Mouse (Mus musculus) midbrain, postnatal 0 days (tissue): ENCODE results near the gene Defb15. TPM values are rescaled to one million over a fixed set of nuclear protein-coding genes. Genes with fewer than 3 reads are reported as not detected.

Source experiments
- ATAC-seq: fragments of 200-750 bp; cut with Nextera tagmentation; 2 replicates; pipeline ENCODE4 v1.8.0; 2017; ENCODE audit warnings: moderate number of reproducible peaks, mild to moderate bottlenecking, moderate TSS enrichment, moderate library complexity; ENCODE audit not compliant: low FRiP score
- DNase-seq: peaks from one replicate; pipeline ENCODE4 v3.0.0-alpha.2; 2015; ENCODE audit warnings: low spot score
- H3K27ac ChIP-seq: fragments of 300-500 bp; sonication (generic); 2 replicates; pipeline ENCODE4 v1.5.1; 2014; ENCODE audit warnings: low read depth, mild to moderate bottlenecking, low read length, mixed read lengths
- H3K27me3 ChIP-seq: fragments of 300-500 bp; sonication (generic); 2 replicates; pipeline ENCODE4 v1.6.1; 2014; ENCODE audit warnings: low read length, control low read depth, mixed read lengths; ENCODE audit not compliant: insufficient read depth
- H3K36me3 ChIP-seq: fragments of 300-500 bp; sonication (generic); 2 replicates; pipeline ENCODE4 v1.6.1; 2014; ENCODE audit warnings: low read length, control low read depth, mixed read lengths; ENCODE audit not compliant: insufficient read depth
- H3K4me1 ChIP-seq: fragments of 300-500 bp; sonication (generic); 2 replicates; pipeline ENCODE4 v1.6.1; 2014; ENCODE audit warnings: mild to moderate bottlenecking, control low read depth, antibody characterized with exemption, low read length, mixed read lengths; ENCODE audit not compliant: insufficient read depth
- H3K4me2 ChIP-seq: fragments of 300-500 bp; sonication (generic); 2 replicates; pipeline ENCODE4 v1.6.1; 2014; ENCODE audit warnings: low read depth, mild to moderate bottlenecking, low read length, mixed read lengths; ENCODE audit not compliant: poor library complexity, severe bottlenecking
- H3K4me3 ChIP-seq: fragments of 300-500 bp; sonication (generic); 2 replicates; pipeline ENCODE4 v1.5.1; 2014; ENCODE audit warnings: low read depth, mild to moderate bottlenecking, low read length, moderate library complexity
- H3K9ac ChIP-seq: fragments of 300-500 bp; sonication (generic); replicated peaks from 2 replicates; pipeline ENCODE4 v1.6.1; 2014; ENCODE audit warnings: mild to moderate bottlenecking, low read length, moderate library complexity, mixed read lengths; ENCODE audit not compliant: poor library complexity, severe bottlenecking
- H3K9me3 ChIP-seq: fragments of 300-500 bp; sonication (generic); 2 replicates; pipeline ENCODE4 v1.6.1; 2016; ENCODE audit warnings: low read length, control low read depth
- CTCF ChIP-seq: IDR thresholded peaks from 2 replicates; pipeline ENCODE4 v1.5.1; 2016; ENCODE audit warnings: antibody characterized with exemption, mild to moderate bottlenecking
- WGBS: fragments of 180-500 bp; shearing (Covaris S2); extraction: QIAGEN DNeasy Blood & Tissue Kit; methylation state at CpG from one replicate; pipeline ENCODE4 v1.1.7; 2014; 5-methylcytosine and 5-hydroxymethylcytosine counted together
- polyA plus RNA-seq: library from polyadenylated mRNA; unstranded; fragments of >200 nt; fragmentation: Nextera tagmentation; extraction: Ambion mirVana; gene quantifications from 2 replicates; pipeline ENCODE4 v1.2.1, GENCODE M21; 2015
- total RNA-seq: library from RNA; depleted of rRNA; stranded (reverse); fragments of >200 nt; gene quantifications from 2 replicates; pipeline ENCODE4 v1.2.3, GENCODE M21; 2014; rRNA removed

The Defb15 gene
- not detected in 2 replicates for total RNA-seq
- not detected in 2 replicates for polyA plus RNA-seq

GRCm38 (mm10) chr8:21932610-21933009 lies at the start of gene Defb15:
Defb15 (minus strand) TSS chr8:21932710.
- DNase-seq, result no peak
- no peak for TF ChIP-seq CTCF
- no peak within 1 kb of the TSS for H3K4me2 ChIP-seq
- no peaks in the 10 kb centered on the region for H3K36me3 ChIP-seq
- no peaks in the 10 kb centered on the region for H3K27me3 ChIP-seq
- WGBS, result 88% methylated on average over 6 of the region's 6 CpGs
- no peak within 1 kb of the TSS for H3K9ac ChIP-seq
- no peak within 1 kb of the TSS for H3K27ac ChIP-seq
- H3K4me1 ChIP-seq, result no peaks in the 10 kb centered on the region
- no peak within 1 kb of the TSS for H3K4me3 ChIP-seq
- H3K9me3 ChIP-seq, result no peaks in the 10 kb centered on the region
- no peak for ATAC-seq

- Histone ChIP-seq H3K27ac (no peak overlapping the region), H3K9ac (no peak overlapping the region), H3K9me3 (no peaks in the 10 kb centered on the region), H3K27me3 (no peaks in the 10 kb centered on the region), H3K4me2 (no peak overlapping the region), H3K4me1 (no peaks in the 10 kb centered on the region), H3K4me3 (no peak overlapping the region), H3K36me3 (no peaks in the 10 kb centered on the region)
- ATAC-seq, result peak; percentile 85
- DNase-seq, result peak; percentile 80
- WGBS, result 55% methylated on average over 8 of the region's 8 CpGs
- TF ChIP-seq CTCF, result peak; percentile 73
These were observed 49.3 kb upstream of the Defb15 start for GRCm38 (mm10) chr8:21981664-21982337.

DNA sequence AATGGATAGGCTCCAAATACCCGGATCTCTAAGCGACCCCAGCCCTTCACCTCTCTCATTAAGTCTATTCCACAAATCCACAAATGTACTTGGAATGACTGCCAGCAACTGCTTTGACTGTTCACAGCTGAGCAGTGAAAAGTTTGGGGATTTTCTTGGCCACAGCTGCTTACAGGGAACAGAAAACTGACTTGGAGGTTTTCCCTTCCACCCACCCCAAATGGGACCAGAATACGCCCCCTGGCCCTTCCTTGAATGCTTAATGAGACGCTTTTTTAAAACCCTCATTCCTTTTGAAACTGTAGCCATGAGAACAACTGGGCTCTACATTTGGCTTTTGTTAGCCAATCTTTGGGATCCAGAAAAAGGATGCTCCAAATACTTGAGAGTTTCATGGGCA lies 45.7 kb upstream of the Defb15 start:
- no peak overlapping the region for H3K4me2 ChIP-seq
- no peaks in the 10 kb centered on the region for H3K9me3 ChIP-seq
- no peak overlapping the region for H3K4me3 ChIP-seq
- ATAC-seq (no peak), DNase-seq (peak; percentile 61)
- no peak overlapping the region for H3K9ac ChIP-seq
- TF ChIP-seq CTCF, result no peak
- H3K27me3 ChIP-seq, result no peaks in the 10 kb centered on the region
- WGBS, result 51% methylated on average over 4 of the region's 4 CpGs
- no peaks in the 10 kb centered on the region for H3K4me1 ChIP-seq
- no peaks in the 10 kb centered on the region for H3K36me3 ChIP-seq
- no peak overlapping the region for H3K27ac ChIP-seq

DNA sequence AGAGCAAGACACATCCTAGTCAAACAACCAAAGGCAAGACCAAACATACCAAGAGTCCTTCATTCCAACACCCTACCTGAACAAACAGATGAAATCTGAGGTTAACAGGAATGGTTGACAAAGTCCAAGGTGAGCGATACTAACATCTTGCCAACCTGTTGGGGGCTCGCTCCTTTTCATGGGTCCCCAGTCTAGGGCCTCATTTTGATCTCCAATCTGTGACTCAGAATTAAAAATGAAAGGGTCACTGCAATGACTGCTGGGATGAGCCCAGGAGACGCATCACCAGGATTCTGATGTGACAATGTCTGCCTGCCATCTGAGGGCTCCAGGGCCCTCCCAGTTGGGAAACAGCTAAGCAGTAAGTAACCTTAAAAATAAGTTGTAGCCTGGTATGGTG lies 37.0 kb upstream of the Defb15 start, which contains the start of gene Ccdc70:
Ccdc70 (plus strand) TSS at position 301 of the 400 bp plus-strand sequence.
- Histone ChIP-seq H3K4me2 (no peak within 1 kb of the TSS), H3K27ac (no peak within 1 kb of the TSS), H3K9ac (no peak within 1 kb of the TSS), H3K27me3 (no peaks in the 10 kb centered on the region), H3K36me3 (no peaks in the 10 kb centered on the region), H3K4me1 (no peaks in the 10 kb centered on the region), H3K9me3 (no peaks in the 10 kb centered on the region), H3K4me3 (no peak within 1 kb of the TSS)
- DNase-seq (no peak), ATAC-seq (no peak)
- 92% methylated on average over 3 of the region's 3 CpGs for WGBS
- no peak for TF ChIP-seq CTCF

DNA sequence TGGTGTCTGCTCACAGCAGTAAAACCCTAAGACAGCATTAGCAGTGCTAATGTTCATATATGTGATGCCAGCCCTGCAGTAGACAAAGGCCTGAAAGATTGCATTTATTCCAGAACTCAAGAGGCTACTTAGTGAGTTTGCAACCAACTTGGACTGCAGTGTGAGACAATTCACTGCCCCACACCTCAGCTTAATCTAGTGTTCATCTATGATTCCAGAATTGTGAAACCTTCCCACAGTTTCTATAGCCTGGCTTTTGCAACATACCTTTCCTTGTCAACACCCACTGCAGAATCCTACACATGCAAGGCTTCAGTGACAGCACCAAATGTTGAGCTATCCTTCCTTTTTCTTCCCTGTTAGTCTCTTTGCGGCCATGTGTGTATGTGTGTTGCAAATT lies 34.1 kb upstream of the Defb15 start:
- no peak overlapping the region for H3K27ac ChIP-seq
- no peaks in the 10 kb centered on the region for H3K4me1 ChIP-seq
- H3K4me2 ChIP-seq, result no peak overlapping the region
- DNase-seq (no peak), ATAC-seq (no peak)
- TF ChIP-seq CTCF, result no peak
- H3K4me3 ChIP-seq, result no peak overlapping the region
- H3K36me3 ChIP-seq, result no peaks in the 10 kb centered on the region
- WGBS, result 80% methylated on average over 1 of the region's 1 CpGs
- H3K9ac ChIP-seq, result no peak overlapping the region
- no peaks in the 10 kb centered on the region for H3K27me3 ChIP-seq
- no peaks in the 10 kb centered on the region for H3K9me3 ChIP-seq

- Histone ChIP-seq H3K27ac (no peak within 1 kb of the TSS), H3K4me2 (no peak within 1 kb of the TSS), H3K9me3 (no peaks in the 10 kb centered on the region), H3K4me1 (no peaks in the 10 kb centered on the region), H3K27me3 (no peaks in the 10 kb centered on the region), H3K4me3 (no peak within 1 kb of the TSS), H3K36me3 (no peaks in the 10 kb centered on the region), H3K9ac (no peak within 1 kb of the TSS)
- DNase-seq, result no peak
- WGBS, result 88% methylated on average over 2 of the region's 2 CpGs
- ATAC-seq, result no peak
- no peak for TF ChIP-seq CTCF
These were observed 25.9 kb upstream of the Defb15 start, which contains the start of gene Fam90a1a for GRCm38 (mm10) chr8:21958414-21958813. Fam90a1a (plus strand) TSS chr8:21958714.
